Mouse (Mus musculus) lung, adult 18-20 months (tissue): ENCODE data around the gene Olfr1090.

Source experiments
- DNase-seq, 2 experiments: peaks; one replicate each; pipeline ENCODE4 v3.0.0; 2022; ENCODE audit warnings: mixed read lengths in 2 of 2

Olfr1090 gene

DNA sequence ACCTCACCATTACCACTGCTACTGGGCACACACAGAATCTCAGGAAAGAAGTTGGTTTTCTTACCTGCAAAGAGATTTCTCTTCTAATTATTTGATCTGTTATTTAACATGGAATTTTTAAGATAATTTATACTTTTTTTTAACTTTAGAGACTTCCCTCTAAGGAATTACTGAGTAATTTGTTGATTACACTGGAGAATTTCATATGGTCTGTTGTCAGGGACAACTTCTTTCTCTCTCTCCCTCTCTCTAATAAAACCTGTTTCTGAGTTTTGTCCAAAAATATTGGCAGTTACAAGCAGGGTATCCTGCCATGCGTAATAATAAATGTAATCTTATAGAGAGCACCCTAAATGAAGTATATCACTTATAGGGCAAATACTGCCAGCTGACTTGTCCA is at the start of gene Olfr1090:
TSS of gene Olfr1090 (minus strand) at position 101 of the 400 bp plus-strand sequence.
- DNase-seq = no peak

DNA sequence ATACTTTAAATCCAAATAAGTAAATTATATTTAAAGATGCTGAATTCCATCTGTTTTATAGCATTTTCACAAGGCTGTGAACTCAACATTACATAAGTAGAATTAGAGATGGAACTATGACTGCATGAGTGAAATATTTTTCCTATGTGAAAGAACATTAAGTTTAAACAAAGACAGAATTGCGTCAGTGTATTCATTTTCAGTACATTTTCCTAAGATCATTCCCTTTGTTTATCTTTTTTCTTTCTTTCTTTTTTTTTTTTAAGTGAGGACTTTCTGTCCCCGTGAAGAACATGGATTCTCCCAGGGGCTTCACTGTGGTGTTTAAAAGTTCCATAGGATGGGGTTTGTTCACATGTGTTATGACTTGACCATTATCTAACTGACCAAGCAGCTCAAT is 23.4 kb upstream of the Olfr1090 start, which contains the start of gene Olfr1093:
TSS of gene Olfr1093 (plus strand) at position 301 of the 400 bp plus-strand sequence.
- no peak for DNase-seq

DNA sequence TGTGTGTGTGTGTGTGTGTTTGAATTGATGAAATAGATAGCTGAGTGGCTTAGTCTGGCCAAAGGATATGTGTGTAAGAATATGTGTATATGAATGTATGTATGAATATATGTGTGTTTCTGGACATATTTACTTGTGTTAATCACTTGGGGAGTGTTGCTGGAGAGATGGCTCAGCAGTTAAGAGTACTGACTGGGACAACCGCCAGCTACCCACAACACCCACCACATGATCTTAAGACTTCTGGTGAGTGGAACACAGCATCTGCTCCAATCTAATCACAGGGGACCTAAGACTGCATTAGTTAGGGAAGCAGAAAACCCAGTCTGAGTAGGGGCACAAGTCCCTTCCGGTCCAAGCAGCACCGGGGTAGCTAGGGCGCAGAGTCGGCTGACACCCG is 2.3 kb upstream of the Olfr1090 start:
- no peak for DNase-seq

DNA sequence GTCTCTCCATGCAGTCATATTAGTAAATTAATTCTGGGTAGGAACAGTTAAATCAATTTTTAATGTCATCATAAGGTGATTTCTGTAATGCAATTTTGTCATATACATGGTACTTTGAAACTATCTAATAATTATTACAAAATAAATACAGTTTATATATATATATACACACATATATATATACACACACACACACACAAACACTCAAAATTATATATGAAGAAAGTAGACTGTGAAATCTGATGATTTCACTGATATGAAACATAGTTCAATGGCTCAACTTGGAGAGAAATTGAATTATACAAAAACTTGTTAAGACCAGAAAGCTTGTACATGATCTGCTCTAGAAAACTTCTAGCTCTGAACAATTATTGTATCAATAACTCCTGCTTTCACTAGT is 25.2 kb downstream of the Olfr1090 start, which contains the start of gene Olfr1089:
TSS of gene Olfr1089 (minus strand) at position 101 of the 400 bp plus-strand sequence.
- DNase-seq = no peak
